Mouse (Mus musculus): Measurements from ENCODE around the gene Tcl1b4. TPM values are rescaled to one million over a fixed set of nuclear protein-coding genes. Genes with fewer than 3 reads are reported as not detected.

Gene Tcl1b4
- polyA plus RNA-seq, 1 experiment: not detected

GRCm38 (mm10) chr12:105248763-105249233 is 47.0 kb downstream of the Tcl1b4 start:
- H3K4me1 ChIP-seq (ENCODE audit: control insufficient read depth, insufficient read depth, low read length): peaks cover 6% of the 10 kb centered on the region
- TF ChIP-seq CTCF (IDR thresholded peaks at IDR 0.05; ENCODE audit: insufficient read depth, low read length) (no peak), POLR2A (IDR thresholded peaks at IDR 0.05; ENCODE audit: borderline replicate concordance, extremely low read depth, low read depth, low read length) (no peak)
- no peak for DNase-seq
- 3% methylated on average over 9 of the region's 9 CpGs for WGBS
- no peak overlapping the region for H3K4me3 ChIP-seq (replicated peaks; ENCODE audit: extremely low read depth, low read depth, low read length)

- Histone ChIP-seq H3K4me3 (replicated peaks; ENCODE audit: extremely low read depth, low read depth, low read length) (no peak overlapping the region), H3K4me1 (ENCODE audit: control insufficient read depth, insufficient read depth, low read length) (peaks cover under 1% of the 10 kb centered on the region)
- no peak for TF ChIP-seq POLR2A (IDR thresholded peaks at IDR 0.05; ENCODE audit: borderline replicate concordance, extremely low read depth, low read depth, low read length)
- no peak for TF ChIP-seq CTCF (IDR thresholded peaks at IDR 0.05; ENCODE audit: insufficient read depth, low read length)
- WGBS: 90% methylated on average over 3 of the region's 3 CpGs
- no peak for DNase-seq
Measured at GRCm38 (mm10) chr12:105253796-105254195, 52.0 kb downstream of the Tcl1b4 start.

Other genes with a start within 250 kb of the Tcl1b4 start
- 3.5 and 3.7 TPM in 2 replicates for gene Syne3, start 192.1 kb upstream of the Tcl1b4 start, polyA plus RNA-seq (2012; rRNA removed)
- 43.1 and 54.7 TPM in 2 replicates for gene Glrx5, start 169.3 kb upstream of the Tcl1b4 start, polyA plus RNA-seq (2012; rRNA removed)
- not detected in 2 replicates for gene Tcl1b2, start 55.9 kb upstream of the Tcl1b4 start, polyA plus RNA-seq (2012; rRNA removed)
- gene Tcl1b1, start 42.3 kb upstream of the Tcl1b4 start, polyA plus RNA-seq (2012; rRNA removed): not detected in 2 replicates
- not detected in 2 replicates for gene Tcl1b5, start 25.6 kb upstream of the Tcl1b4 start, polyA plus RNA-seq (2012; rRNA removed)
- gene Tcl1b3, start 10.9 kb upstream of the Tcl1b4 start, polyA plus RNA-seq (2012; rRNA removed): not detected in 2 replicates
- not detected in 2 replicates for gene Tcl1, start 20.8 kb downstream of the Tcl1b4 start, polyA plus RNA-seq (2012; rRNA removed)
- gene Tunar, start 131.9 kb downstream of the Tcl1b4 start, polyA plus RNA-seq (2012; rRNA removed): not detected in 2 replicates

Data from lung, adult 2 months (tissue).